Mouse (Mus musculus) MEL (cell line): ENCODE data around the gene Tpra1. TPM values are rescaled to one million over a fixed set of nuclear protein-coding genes. Genes with fewer than 3 reads are reported as not detected.

Experiments used
- DNase-seq: peaks from one replicate; pipeline ENCODE4 v3.0.0; 2011; ENCODE audit warnings: low read depth, low spot score
- H3K27ac ChIP-seq: 2 replicates; pipeline ENCODE4 v1.5.1; 2012; ENCODE audit warnings: low read depth, mild to moderate bottlenecking, control low read depth, low read length, moderate library complexity; ENCODE audit not compliant: control insufficient read depth
- H3K27me3 ChIP-seq, 2 experiments: fragments of 150-350 bp in 1 of 2; sonication (generic) in 1 of 2; 2 replicates each; pipeline ENCODE4 v1.6.1; 2012; ENCODE audit warnings: low read length in 2 of 2, mild to moderate bottlenecking in 2 of 2, improper control_type of control experiment in 1 of 2, moderate library complexity in 1 of 2; ENCODE audit not compliant: insufficient read depth in 2 of 2, control insufficient read depth in 1 of 2
- H3K36me3 ChIP-seq, 2 experiments: 2 replicates each; pipeline ENCODE4 v1.6.1; 2012 to 2014; ENCODE audit warnings: low read length in 2 of 2, improper control_type of control experiment in 1 of 2, inconsistent platforms in 1 of 2, mild to moderate bottlenecking in 1 of 2; ENCODE audit not compliant: insufficient read depth in 2 of 2, control insufficient read depth in 1 of 2
- H3K4me1 ChIP-seq, 2 experiments: fragments of 150-350 bp in 1 of 2; sonication (generic) in 1 of 2; 2 replicates each; pipeline ENCODE4 v1.6.1; 2012; ENCODE audit warnings: low read length in 2 of 2, improper control_type of control experiment in 1 of 2, mild to moderate bottlenecking in 1 of 2; ENCODE audit not compliant: insufficient read depth in 2 of 2, control insufficient read depth in 1 of 2
- H3K4me3 ChIP-seq, 2 experiments: fragments of 150-350 bp in 1 of 2; sonication (generic) in 1 of 2; 2 replicates each; pipeline ENCODE4 v1.5.1; 2012; ENCODE audit warnings: low read depth in 2 of 2, low read length in 2 of 2, mild to moderate bottlenecking in 2 of 2, moderate library complexity in 2 of 2, control low read depth in 1 of 2, improper control_type of control experiment in 1 of 2; ENCODE audit not compliant: control insufficient read depth in 1 of 2, insufficient read depth in 1 of 2
- H3K79me2 ChIP-seq: 2 replicates; pipeline ENCODE4 v1.6.1; 2012; ENCODE audit warnings: mild to moderate bottlenecking, low read length, moderate library complexity; ENCODE audit not compliant: control insufficient read depth, poor library complexity, insufficient read depth
- H3K9ac ChIP-seq: 2 replicates; pipeline ENCODE4 v1.6.1; 2012; ENCODE audit warnings: low read depth, mild to moderate bottlenecking, control low read depth, low read length, moderate library complexity; ENCODE audit not compliant: control insufficient read depth, poor library complexity, severe bottlenecking
- H3K9me3 ChIP-seq: fragments of 150-350 bp; sonication (generic); replicated peaks from 2 replicates; pipeline ENCODE4 v1.6.1; 2012; ENCODE audit warnings: mild to moderate bottlenecking, low read length, improper control_type of control experiment, moderate library complexity; ENCODE audit not compliant: insufficient read depth
- BHLHE40 ChIP-seq: IDR thresholded peaks from 2 replicates; pipeline ENCODE4 v1.6.1; 2012; ENCODE audit warnings: low read depth, mild to moderate bottlenecking, inconsistent platforms, low read length, improper control_type of control experiment, borderline replicate concordance
- CHD2 ChIP-seq: IDR thresholded peaks from 2 replicates; pipeline ENCODE4 v1.6.1; 2011; ENCODE audit warnings: low read length, improper control_type of control experiment
- CTCF ChIP-seq, 3 experiments: IDR thresholded peaks in 2 of 3; conservative IDR thresholded peaks in 1 of 3; 2 replicates each; pipeline ENCODE4 v1.5.1; 2011 to 2012; ENCODE audit warnings: low read length in 3 of 3, low read depth in 2 of 3, mild to moderate bottlenecking in 2 of 3, improper control_type of control experiment in 1 of 3, inconsistent platforms in 1 of 3, mixed read lengths in 1 of 3, moderate library complexity in 1 of 3; ENCODE audit not compliant: control insufficient read depth in 1 of 3, insufficient read depth in 1 of 3, poor library complexity in 1 of 3, severe bottlenecking in 1 of 3
- ETS1 ChIP-seq: IDR thresholded peaks from 2 replicates; pipeline ENCODE4 v1.6.1; 2012; ENCODE audit warnings: low read depth, mild to moderate bottlenecking, inconsistent platforms, low read length, improper control_type of control experiment, moderate library complexity
- GABPA ChIP-seq: IDR thresholded peaks from 2 replicates; pipeline ENCODE4 v1.6.1; 2012; ENCODE audit warnings: low read depth, mild to moderate bottlenecking, inconsistent platforms, low read length, improper control_type of control experiment, moderate library complexity
- GATA1 ChIP-seq: IDR thresholded peaks from 2 replicates; pipeline ENCODE4 v1.6.1; 2011; ENCODE audit warnings: low read depth, low read length, improper control_type of control experiment
- HCFC1 ChIP-seq: IDR thresholded peaks from 2 replicates; pipeline ENCODE4 v1.6.1; 2012; ENCODE audit warnings: low read depth, mild to moderate bottlenecking, inconsistent platforms, low read length, improper control_type of control experiment, moderate library complexity
- MAFK ChIP-seq: IDR thresholded peaks from 2 replicates; pipeline ENCODE4 v1.6.1; 2011; ENCODE audit warnings: low read depth, mild to moderate bottlenecking, low read length, improper control_type of control experiment, borderline replicate concordance
- MAZ ChIP-seq: IDR thresholded peaks from 2 replicates; pipeline ENCODE4 v1.6.1; 2012; ENCODE audit warnings: low read depth, mild to moderate bottlenecking, inconsistent platforms, low read length, improper control_type of control experiment
- MXI1 ChIP-seq: IDR thresholded peaks from 2 replicates; pipeline ENCODE4 v1.6.1; 2011; ENCODE audit warnings: mild to moderate bottlenecking, low read depth, low read length, improper control_type of control experiment
- MYB ChIP-seq: IDR thresholded peaks from 2 replicates; pipeline ENCODE4 v1.6.1; 2011; ENCODE audit warnings: mild to moderate bottlenecking, low read depth, low read length, improper control_type of control experiment
- MYC ChIP-seq: IDR thresholded peaks from 2 replicates; pipeline ENCODE4 v1.6.1; 2011; ENCODE audit warnings: low read depth, mild to moderate bottlenecking, low read length, improper control_type of control experiment, moderate library complexity
- NELFE ChIP-seq: IDR thresholded peaks from 2 replicates; pipeline ENCODE4 v1.6.1; 2011; ENCODE audit warnings: low read depth, low read length, improper control_type of control experiment
- NRF1 ChIP-seq: IDR thresholded peaks from 2 replicates; pipeline ENCODE4 v1.6.1; 2014; ENCODE audit warnings: low read depth, mild to moderate bottlenecking, inconsistent platforms, low read length, improper control_type of control experiment, moderate library complexity; ENCODE audit not compliant: poor library complexity, insufficient read depth, severe bottlenecking
- POLR2A ChIP-seq, 2 experiments: IDR thresholded peaks; 2 replicates each; pipeline ENCODE4 v1.6.1; 2011 to 2012; ENCODE audit warnings: low read length in 2 of 2, mild to moderate bottlenecking in 2 of 2, control low read depth in 1 of 2, improper control_type of control experiment in 1 of 2, low read depth in 1 of 2, moderate library complexity in 1 of 2; ENCODE audit not compliant: control insufficient read depth in 1 of 2, insufficient read depth in 1 of 2, poor library complexity in 1 of 2
- RAD21 ChIP-seq: IDR thresholded peaks from 2 replicates; pipeline ENCODE4 v1.6.1; 2011; ENCODE audit warnings: mild to moderate bottlenecking, low read depth, low read length, improper control_type of control experiment
- SIN3A ChIP-seq: IDR thresholded peaks from 2 replicates; pipeline ENCODE4 v1.6.1; 2012; ENCODE audit warnings: low read length, improper control_type of control experiment, inconsistent platforms
- SMC3 ChIP-seq: IDR thresholded peaks from 2 replicates; pipeline ENCODE4 v1.6.1; 2011; ENCODE audit warnings: low read depth, low read length, improper control_type of control experiment
- TBP ChIP-seq: IDR thresholded peaks from 2 replicates; pipeline ENCODE4 v1.8.0; 2011; ENCODE audit warnings: low read depth, low read length, improper control_type of control experiment
- TCF12 ChIP-seq: IDR thresholded peaks from 2 replicates; pipeline ENCODE4 v1.6.1; 2014; ENCODE audit warnings: low read depth, mild to moderate bottlenecking, inconsistent platforms, low read length, improper control_type of control experiment, moderate library complexity
- USF1 ChIP-seq: IDR thresholded peaks from 2 replicates; pipeline ENCODE4 v1.6.1; 2014; ENCODE audit warnings: low read depth, mild to moderate bottlenecking, inconsistent platforms, low read length, improper control_type of control experiment, moderate library complexity
- USF2 ChIP-seq, 2 experiments: IDR thresholded peaks; 2 replicates each; pipeline ENCODE4 v1.6.1; 2011 to 2012; ENCODE audit warnings: improper control_type of control experiment in 2 of 2, low read length in 2 of 2, borderline replicate concordance in 1 of 2, inconsistent platforms in 1 of 2, low read depth in 1 of 2, mild to moderate bottlenecking in 1 of 2; ENCODE audit not compliant: insufficient read depth in 1 of 2
- ZC3H11A ChIP-seq: IDR thresholded peaks from 2 replicates; pipeline ENCODE4 v1.6.1; 2012; ENCODE audit warnings: low read depth, mild to moderate bottlenecking, inconsistent platforms, low read length, improper control_type of control experiment
- ZKSCAN1 ChIP-seq: IDR thresholded peaks from 2 replicates; pipeline ENCODE4 v1.6.1; 2012; ENCODE audit warnings: low read depth, mild to moderate bottlenecking, inconsistent platforms, low read length, improper control_type of control experiment, moderate library complexity
- ZMIZ1 ChIP-seq: IDR thresholded peaks from 2 replicates; pipeline ENCODE4 v1.6.1; 2012; ENCODE audit warnings: low read depth, mild to moderate bottlenecking, inconsistent platforms, low read length, improper control_type of control experiment, moderate library complexity
- ZNF384 ChIP-seq: IDR thresholded peaks from 2 replicates; pipeline ENCODE4 v1.6.1; 2012; ENCODE audit warnings: low read depth, mild to moderate bottlenecking, inconsistent platforms, low read length, improper control_type of control experiment
- polyA plus RNA-seq, 2 experiments: library from polyadenylated mRNA; stranded (reverse) in 1 of 2; unstranded in 1 of 2; fragments of >175 nt in 1 of 2; fragments of >200 nt in 1 of 2; gene quantifications; 2 replicates each; pipeline versions ENCODE4 v1.2.1 to v1.2.4; 2012; ENCODE audit warnings: low replicate concordance in 2 of 2, low read depth in 1 of 2; ENCODE audit not compliant: insufficient read length in 2 of 2, insufficient read depth in 1 of 2, missing spikeins in 1 of 2
- total RNA-seq: library from RNA; depleted of rRNA; stranded (reverse); fragments of 300-350 nt; gene quantifications from 2 replicates; pipeline ENCODE4 v1.2.3, GENCODE M21; 2012

The Tpra1 gene
- total and polyA plus RNA-seq, 3 experiments = 22.9 to 42.4 TPM; not detected in 1

DNA sequence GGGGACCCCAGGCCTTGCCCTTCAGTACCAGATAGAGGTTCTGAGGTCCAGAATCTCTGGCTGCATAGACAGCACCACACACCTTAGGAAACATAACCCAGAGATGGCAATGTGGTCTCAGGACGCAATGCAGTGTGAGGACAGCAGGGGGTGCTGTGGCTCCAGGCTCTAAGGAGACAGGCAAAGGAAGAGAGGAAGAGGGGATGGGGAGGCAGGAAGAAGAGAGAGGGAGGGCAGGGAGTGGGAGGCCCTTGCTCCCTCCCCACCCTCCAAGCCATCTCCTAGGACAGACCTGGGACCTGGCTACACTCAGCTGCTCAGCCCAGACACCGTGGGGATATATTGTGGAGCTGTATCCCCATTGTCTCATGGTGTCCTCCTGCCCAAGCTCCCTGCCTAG, 25.5 kb downstream of the Tpra1 start:
- no peaks in the 10 kb centered on the region for H3K36me3 ChIP-seq
- H3K27me3 ChIP-seq = peaks cover 0 to 1% of the 10 kb centered on the region in 2 experiments; a peak in 1 of 4 replicates
- no peaks in the 10 kb centered on the region for H3K79me2 ChIP-seq
- no peak overlapping the region for H3K4me3 ChIP-seq
- DNase-seq = peak; percentile 56
- H3K9me3 ChIP-seq = no peaks in the 10 kb centered on the region
- H3K4me1 ChIP-seq = no peaks in the 10 kb centered on the region
- no peak overlapping the region for H3K27ac ChIP-seq
- H3K9ac ChIP-seq = no peak overlapping the region
- no peak for TF ChIP-seq GABPA
- no peak for TF ChIP-seq ZKSCAN1
- no peak for TF ChIP-seq MYC
- no peak for TF ChIP-seq MAFK
- TF ChIP-seq CTCF (IDR thresholded peaks at IDR 0.05 in 2 of 3, conservative IDR thresholded peaks at IDR 0.05 in 1 of 3; ENCODE audit: control insufficient read depth in 1 of 3, insufficient read depth in 1 of 3, low read depth in 2 of 3, low read length in 3 of 3, poor library complexity in 1 of 3, severe bottlenecking in 1 of 3) = peak; percentile 83 to 93 (median 91)
- TF ChIP-seq CHD2 = no peak
- TF ChIP-seq RAD21 = peak; percentile 79
- TF ChIP-seq ETS1 = no peak
- TF ChIP-seq ZMIZ1 = no peak
- TF ChIP-seq ZNF384 = no peak
- TF ChIP-seq USF2 (IDR thresholded peaks at IDR 0.05; ENCODE audit: borderline replicate concordance in 1 of 2, insufficient read depth in 1 of 2, low read depth in 1 of 2, low read length in 2 of 2) = no peak
- TF ChIP-seq TCF12 = no peak
- TF ChIP-seq GATA1 = no peak
- no peak for TF ChIP-seq MAZ
- TF ChIP-seq SIN3A = no peak
- TF ChIP-seq NELFE = no peak
- no peak for TF ChIP-seq HCFC1
- TF ChIP-seq NRF1 = no peak
- no peak for TF ChIP-seq USF1
- TF ChIP-seq POLR2A (IDR thresholded peaks at IDR 0.05; ENCODE audit: control insufficient read depth in 1 of 2, insufficient read depth in 1 of 2, low read depth in 1 of 2, low read length in 2 of 2, poor library complexity in 1 of 2) = no peak
- TF ChIP-seq TBP = no peak
- TF ChIP-seq BHLHE40 = no peak
- peak; percentile 85 for TF ChIP-seq SMC3
- no peak for TF ChIP-seq MXI1
- no peak for TF ChIP-seq MYB
- TF ChIP-seq ZC3H11A = peak; percentile 68
